Mouse (Mus musculus) testis, postnatal 10 days (tissue): ENCODE measurements around the gene Ank3.

ENCODE experiments used
- DNase-seq: peaks from one replicate; pipeline ENCODE4 v3.0.0; 2021; ENCODE audit warnings: low spot score

The Ank3 gene

GRCm38 (mm10) chr10:69574190-69574663 lies 175.7 kb downstream of the Ank3 start:
- DNase-seq, result no peak

- DNase-seq, result no peak
Observed at GRCm38 (mm10) chr10:69574894-69575293, 176.3 kb downstream of the Ank3 start.

GRCm38 (mm10) chr10:69575451-69575850 lies 176.9 kb downstream of the Ank3 start:
- no peak for DNase-seq

- DNase-seq, result no peak
Observed at GRCm38 (mm10) chr10:69576264-69576663, 177.7 kb downstream of the Ank3 start.

- no peak for DNase-seq
Observed at GRCm38 (mm10) chr10:69577061-69577728, 178.6 kb downstream of the Ank3 start.

GRCm38 (mm10) chr10:69577729-69578061 lies 179.1 kb downstream of the Ank3 start:
- no peak for DNase-seq

GRCm38 (mm10) chr10:69579585-69579984 lies 181.0 kb downstream of the Ank3 start:
- no peak for DNase-seq

- no peak for DNase-seq
Observed at GRCm38 (mm10) chr10:69581525-69581924, 183.0 kb downstream of the Ank3 start.

GRCm38 (mm10) chr10:69583874-69584481 lies 185.4 kb downstream of the Ank3 start:
- DNase-seq, result peak; percentile 65

GRCm38 (mm10) chr10:69584566-69584965 lies 186.0 kb downstream of the Ank3 start:
- no peak for DNase-seq

GRCm38 (mm10) chr10:69585271-69585670 lies 186.7 kb downstream of the Ank3 start:
- no peak for DNase-seq

- peak; percentile 80 for DNase-seq
Observed at GRCm38 (mm10) chr10:69594186-69595131, 195.9 kb downstream of the Ank3 start.

GRCm38 (mm10) chr10:69595487-69595886 lies 196.9 kb downstream of the Ank3 start:
- DNase-seq, result no peak

- no peak for DNase-seq
Observed at GRCm38 (mm10) chr10:69601471-69601870, 202.9 kb downstream of the Ank3 start.

GRCm38 (mm10) chr10:69602711-69603110 lies 204.1 kb downstream of the Ank3 start:
- no peak for DNase-seq

GRCm38 (mm10) chr10:69604609-69605008 lies 206.0 kb downstream of the Ank3 start:
- no peak for DNase-seq

- no peak for DNase-seq
Observed at GRCm38 (mm10) chr10:69605211-69605610, 206.6 kb downstream of the Ank3 start.

- no peak for DNase-seq
Observed at GRCm38 (mm10) chr10:69607611-69608119, 209.1 kb downstream of the Ank3 start.

GRCm38 (mm10) chr10:69611314-69611713 lies 212.7 kb downstream of the Ank3 start:
- no peak for DNase-seq

- DNase-seq, result no peak
Observed at GRCm38 (mm10) chr10:69611839-69612340, 213.3 kb downstream of the Ank3 start.

GRCm38 (mm10) chr10:69616953-69617352 lies 218.4 kb downstream of the Ank3 start:
- DNase-seq, result no peak

GRCm38 (mm10) chr10:69617537-69618112 lies 219.1 kb downstream of the Ank3 start:
- DNase-seq, result no peak
